Mouse (Mus musculus): Measurements from ENCODE around the gene Tmem208. TPM values are rescaled to one million over a fixed set of nuclear protein-coding genes. Genes with fewer than 3 reads are reported as not detected.
A peak's percentile ranks its signal among the peaks of the same experiment; 100 is the strongest.
"Not testable (repeated sequence)": the region's sequence is repeated elsewhere in the genome, so short reads cannot be mapped to it uniquely, and the experiment has no call there.

The Tmem208 gene
- polyA plus RNA-seq, 1 experiment from 2014 or later = 129 TPM

DNA sequence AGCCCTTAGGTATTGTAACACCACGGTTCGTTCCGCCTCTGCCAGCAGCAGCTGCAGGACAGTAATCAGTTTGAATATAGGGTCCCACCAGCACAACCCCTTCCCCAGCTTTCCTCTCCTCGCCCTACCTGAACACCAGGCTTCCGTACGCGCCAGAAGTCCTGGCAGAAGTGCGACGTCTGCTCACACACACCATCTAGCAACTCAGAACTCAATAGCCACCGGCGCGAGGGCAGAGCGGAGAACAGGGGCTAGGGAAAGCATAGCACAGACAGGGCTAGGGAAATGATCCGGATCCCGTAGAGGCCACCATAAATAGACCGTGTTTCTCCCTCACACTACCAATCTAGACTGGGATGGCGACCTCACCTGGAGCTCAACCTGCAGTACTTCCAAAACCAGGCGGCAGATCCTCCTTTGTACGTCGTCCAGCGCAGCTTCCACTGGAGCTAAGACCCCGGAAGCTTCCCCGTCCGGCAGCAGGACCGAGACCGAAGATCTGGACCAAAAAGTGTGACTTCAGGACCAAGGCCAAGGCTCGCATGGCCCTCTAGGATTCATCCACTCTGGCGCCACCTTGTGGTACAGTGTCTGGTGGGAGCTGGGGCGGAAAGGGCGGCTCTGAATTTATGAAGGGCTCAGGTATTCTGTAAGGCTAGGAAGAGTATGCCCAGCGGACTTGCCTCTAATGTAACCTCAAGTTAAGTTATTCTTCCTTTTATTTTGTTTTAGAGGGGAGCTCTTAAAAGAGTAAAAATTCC is 35.4 kb upstream of the Tmem208 start:
- ATAC-seq (ENCODE audit: insufficient number of reproducible peaks, low FRiP score, low TSS enrichment, low read depth) = no peak
- Histone ChIP-seq H3K4me2 (peak overlapping the region; percentile 79), H3K27me3 (peaks cover 20% of the 10 kb centered on the region), H3K9me3 (no peaks in the 10 kb centered on the region), H3K4me3 (peak overlapping the region; percentile 16; the same call in 1 of the 2 replicates), H3K4me1 (peaks cover 32% of the 10 kb centered on the region), H3K27ac (no peak overlapping the region), H3K36me3 (no peaks in the 10 kb centered on the region), H3K9ac (no peak overlapping the region)
- WGBS = 7% methylated on average over 31 of the region's 31 CpGs

DNA sequence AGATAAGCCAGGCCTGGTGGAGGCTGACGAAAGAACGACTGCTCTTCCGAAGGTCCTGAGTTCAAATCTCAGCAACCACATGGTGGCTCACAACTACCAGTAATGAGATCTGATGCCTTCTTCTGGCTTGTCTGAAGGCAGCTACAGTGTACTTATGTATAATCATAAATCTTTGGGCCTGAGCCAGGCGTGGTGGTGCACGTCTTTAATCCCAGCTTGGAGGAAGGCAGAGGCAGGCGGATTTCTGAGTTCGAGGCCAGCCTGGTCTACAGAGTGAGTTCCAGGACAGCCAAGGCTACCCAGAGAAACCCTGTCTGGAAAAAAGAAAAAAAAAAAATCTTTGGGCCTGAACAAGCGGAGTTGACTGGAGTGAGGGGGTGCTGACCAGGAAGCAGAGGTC is 34.8 kb upstream of the Tmem208 start:
- not testable (repeated sequence) for H3K27ac ChIP-seq; H3K9me3 ChIP-seq; ATAC-seq (ENCODE audit: insufficient number of reproducible peaks, low FRiP score, low TSS enrichment, low read depth); H3K4me2 ChIP-seq; H3K36me3 ChIP-seq; H3K9ac ChIP-seq; H3K4me3 ChIP-seq
- WGBS = 82% methylated on average over 8 of the region's 8 CpGs
- H3K27me3 ChIP-seq = peaks cover 20% of the 10 kb centered on the region
- H3K4me1 ChIP-seq = peaks cover 32% of the 10 kb centered on the region

DNA sequence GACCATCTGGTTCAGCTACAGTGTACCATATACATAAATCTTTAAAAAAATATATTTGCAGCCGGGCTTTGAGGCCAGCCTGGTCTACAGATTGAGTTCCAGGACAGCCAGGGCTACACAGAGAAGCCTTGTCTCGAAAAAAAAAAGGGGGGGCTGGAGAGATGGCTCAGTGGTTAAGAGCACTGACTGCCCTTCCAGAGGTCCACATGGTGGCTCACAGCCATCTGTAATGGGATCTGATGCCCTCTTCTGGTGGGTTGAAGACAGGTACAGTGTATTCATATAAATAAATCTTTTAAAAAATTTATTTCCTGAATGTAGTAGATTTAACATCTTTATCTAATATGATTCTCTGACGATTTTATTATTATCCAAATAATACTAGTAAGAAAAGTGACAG is 34.4 kb upstream of the Tmem208 start:
- H3K4me2 ChIP-seq; ATAC-seq (ENCODE audit: insufficient number of reproducible peaks, low FRiP score, low TSS enrichment, low read depth); H3K9ac ChIP-seq; H3K27ac ChIP-seq; H3K4me3 ChIP-seq; H3K9me3 ChIP-seq; H3K36me3 ChIP-seq: not testable (repeated sequence)
- 61% methylated on average over 3 of the region's 3 CpGs for WGBS
- Histone ChIP-seq H3K27me3 (peaks cover 20% of the 10 kb centered on the region), H3K4me1 (peaks cover 34% of the 10 kb centered on the region)

DNA sequence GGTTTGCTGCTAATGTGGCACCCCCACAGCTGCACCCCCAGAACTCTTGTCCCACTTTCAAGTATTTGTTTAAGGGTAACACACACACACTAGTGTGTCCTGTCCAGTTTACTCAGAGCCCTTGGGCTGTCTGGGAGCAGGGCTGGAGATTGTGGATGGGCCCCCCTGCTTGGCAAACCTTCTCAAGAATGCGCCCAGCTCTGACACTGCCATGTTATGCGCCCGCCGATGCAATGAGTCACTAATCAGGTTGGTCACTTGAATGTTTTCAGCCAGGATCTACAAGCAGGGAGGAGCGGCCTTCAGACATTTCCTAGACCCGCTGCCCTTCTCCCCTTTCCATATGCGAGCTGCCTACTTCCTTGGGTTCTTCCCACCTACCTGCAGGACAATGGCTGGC is 33.7 kb upstream of the Tmem208 start:
- Histone ChIP-seq H3K9me3 (no peaks in the 10 kb centered on the region), H3K27me3 (peaks cover 20% of the 10 kb centered on the region), H3K27ac (no peak overlapping the region), H3K4me2 (no peak overlapping the region), H3K4me3 (no peak overlapping the region), H3K36me3 (no peaks in the 10 kb centered on the region), H3K4me1 (peaks cover 39% of the 10 kb centered on the region), H3K9ac (no peak overlapping the region)
- no peak for ATAC-seq (ENCODE audit: insufficient number of reproducible peaks, low FRiP score, low TSS enrichment, low read depth)
- WGBS = 85% methylated on average over 7 of the region's 7 CpGs

DNA sequence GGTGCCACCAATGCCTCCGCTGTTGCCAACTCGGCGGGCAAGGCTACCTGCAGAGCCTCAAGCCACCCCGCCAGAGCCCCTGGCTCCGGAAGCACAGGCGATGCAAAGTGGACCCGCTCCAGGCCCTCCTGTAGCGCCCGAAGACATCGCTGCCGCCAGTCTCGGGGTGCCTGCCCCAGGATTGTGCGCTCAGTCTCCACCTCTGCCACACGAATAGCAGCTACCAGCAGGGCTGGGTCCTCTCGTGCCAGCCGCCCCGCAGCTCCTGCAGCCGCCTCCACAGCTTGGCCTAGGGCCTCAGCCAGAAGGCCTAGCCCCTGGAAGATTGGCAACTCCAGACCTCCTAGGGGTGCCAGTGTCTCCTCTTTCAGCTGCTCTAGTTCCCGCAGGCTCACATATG is 32.7 kb upstream of the Tmem208 start:
- ATAC-seq (ENCODE audit: insufficient number of reproducible peaks, low FRiP score, low TSS enrichment, low read depth) = no peak
- no peaks in the 10 kb centered on the region for H3K9me3 ChIP-seq
- no peaks in the 10 kb centered on the region for H3K36me3 ChIP-seq
- WGBS = 68% methylated on average over 19 of the region's 19 CpGs
- no peak overlapping the region for H3K27ac ChIP-seq
- no peak overlapping the region for H3K9ac ChIP-seq
- peaks cover 20% of the 10 kb centered on the region for H3K27me3 ChIP-seq
- H3K4me2 ChIP-seq = no peak overlapping the region
- H3K4me1 ChIP-seq = peaks cover 36% of the 10 kb centered on the region
- H3K4me3 ChIP-seq = no peak overlapping the region

DNA sequence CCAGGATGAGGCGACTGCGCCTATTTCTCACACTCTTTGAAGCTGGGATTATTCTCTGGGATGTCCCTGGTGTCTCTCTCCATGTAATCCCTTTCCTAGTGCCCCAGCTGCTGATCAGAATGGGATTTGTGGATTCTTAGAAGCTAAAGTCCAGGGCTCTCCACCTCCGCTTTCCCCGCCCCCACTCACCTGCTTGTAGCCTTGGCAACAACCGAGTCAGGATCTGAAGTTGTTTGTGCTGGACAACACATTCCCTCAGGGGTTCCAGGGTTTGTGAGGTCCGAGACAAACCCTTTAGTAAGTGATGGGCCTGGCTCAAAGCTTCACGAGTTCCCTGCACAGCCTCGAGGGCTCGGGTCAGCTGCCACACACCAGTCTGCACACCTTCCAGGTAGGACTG is 31.4 kb upstream of the Tmem208 start:
- Histone ChIP-seq H3K9ac (no peak overlapping the region), H3K4me2 (no peak overlapping the region)
- WGBS = 72% methylated on average over 9 of the region's 9 CpGs

DNA sequence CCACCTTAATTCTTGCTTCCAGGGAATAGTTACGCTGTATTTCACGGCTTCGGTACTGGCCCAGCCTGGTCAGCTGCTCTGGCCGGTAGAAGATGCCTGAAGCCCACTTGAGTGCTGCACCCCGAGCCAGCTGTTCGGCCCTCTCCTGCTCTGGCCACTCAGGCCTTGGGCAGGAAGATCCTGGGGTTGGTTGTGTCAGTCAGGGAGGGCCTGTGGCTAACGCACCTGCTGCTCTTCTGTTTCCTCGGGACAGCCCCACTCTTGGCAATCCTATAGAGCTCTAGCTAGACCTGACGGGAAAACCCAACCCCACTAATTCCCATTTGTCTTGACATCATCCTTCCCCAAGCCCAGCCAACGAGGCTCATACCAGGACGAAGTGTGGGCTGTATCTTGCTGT is 30.9 kb upstream of the Tmem208 start:
- WGBS = 65% methylated on average over 11 of the region's 11 CpGs
- Histone ChIP-seq H3K36me3 (peaks cover 8% of the 10 kb centered on the region), H3K4me3 (no peak overlapping the region), H3K4me1 (peaks cover 29% of the 10 kb centered on the region), H3K9ac (no peak overlapping the region), H3K27me3 (peaks cover 14% of the 10 kb centered on the region), H3K4me2 (no peak overlapping the region), H3K27ac (no peak overlapping the region), H3K9me3 (no peaks in the 10 kb centered on the region)
- no peak for ATAC-seq (ENCODE audit: insufficient number of reproducible peaks, low FRiP score, low TSS enrichment, low read depth)

More for the DNA sequence above, 31.4 kb upstream of the Tmem208 start:
- Histone ChIP-seq H3K9me3 (no peaks in the 10 kb centered on the region), H3K4me3 (no peak overlapping the region), H3K27me3 (peaks cover 19% of the 10 kb centered on the region), H3K36me3 (peaks cover 3% of the 10 kb centered on the region), H3K27ac (no peak overlapping the region), H3K4me1 (peaks cover 30% of the 10 kb centered on the region)
- ATAC-seq (ENCODE audit: insufficient number of reproducible peaks, low FRiP score, low TSS enrichment, low read depth) = no peak

DNA sequence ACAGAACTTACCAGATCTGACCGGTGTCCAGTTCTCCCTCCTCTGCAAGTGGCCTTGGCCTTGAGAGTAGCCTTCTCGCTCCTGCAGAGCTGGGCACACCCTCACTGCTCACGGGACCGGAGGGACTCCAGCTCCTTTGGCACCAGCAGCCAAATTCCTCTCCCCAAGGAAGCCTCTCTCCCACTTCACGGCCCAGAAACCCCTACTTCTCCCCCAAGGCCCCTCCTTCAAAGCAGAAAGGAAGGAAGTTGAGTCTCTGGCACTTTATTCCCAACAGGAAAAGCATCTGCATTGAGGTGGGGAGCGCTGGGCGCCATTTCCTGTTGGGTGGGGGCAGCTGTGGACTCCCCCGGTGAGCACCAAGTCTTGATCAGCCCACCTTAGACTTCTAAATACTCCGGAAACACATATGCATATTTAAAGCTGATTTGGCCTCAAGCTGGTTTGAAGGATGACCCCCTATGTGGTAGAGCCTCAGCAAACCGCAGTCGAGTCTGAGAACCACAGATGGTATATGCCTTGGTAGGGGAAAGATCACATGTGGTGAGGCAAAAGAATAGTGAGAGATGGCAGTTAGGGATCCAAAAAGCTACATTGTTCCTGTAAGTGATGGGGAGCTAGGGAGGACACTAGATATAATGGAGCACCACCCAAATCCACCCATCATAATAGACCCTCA is 30.1 kb upstream of the Tmem208 start, which contains the start of gene Exoc3l:
Exoc3l (minus strand) TSS at position 207 of the 679 bp plus-strand sequence.
- H3K4me2 ChIP-seq = peak within 1 kb of the TSS; percentile 84
- H3K36me3 ChIP-seq = peaks cover 16% of the 10 kb centered on the region
- 58% methylated on average over 11 of the region's 11 CpGs for WGBS
- H3K4me3 ChIP-seq = peak within 1 kb of the TSS; percentile 96; the same call in 1 of the 2 replicates
- no peak within 1 kb of the TSS for H3K27ac ChIP-seq
- H3K9me3 ChIP-seq = no peaks in the 10 kb centered on the region
- no peak within 1 kb of the TSS for H3K9ac ChIP-seq
- ATAC-seq (ENCODE audit: insufficient number of reproducible peaks, low FRiP score, low TSS enrichment, low read depth) = no peak
- peaks cover 8% of the 10 kb centered on the region; the same call in 1 of the 2 replicates for H3K27me3 ChIP-seq
- H3K4me1 ChIP-seq = peaks cover 23% of the 10 kb centered on the region

DNA sequence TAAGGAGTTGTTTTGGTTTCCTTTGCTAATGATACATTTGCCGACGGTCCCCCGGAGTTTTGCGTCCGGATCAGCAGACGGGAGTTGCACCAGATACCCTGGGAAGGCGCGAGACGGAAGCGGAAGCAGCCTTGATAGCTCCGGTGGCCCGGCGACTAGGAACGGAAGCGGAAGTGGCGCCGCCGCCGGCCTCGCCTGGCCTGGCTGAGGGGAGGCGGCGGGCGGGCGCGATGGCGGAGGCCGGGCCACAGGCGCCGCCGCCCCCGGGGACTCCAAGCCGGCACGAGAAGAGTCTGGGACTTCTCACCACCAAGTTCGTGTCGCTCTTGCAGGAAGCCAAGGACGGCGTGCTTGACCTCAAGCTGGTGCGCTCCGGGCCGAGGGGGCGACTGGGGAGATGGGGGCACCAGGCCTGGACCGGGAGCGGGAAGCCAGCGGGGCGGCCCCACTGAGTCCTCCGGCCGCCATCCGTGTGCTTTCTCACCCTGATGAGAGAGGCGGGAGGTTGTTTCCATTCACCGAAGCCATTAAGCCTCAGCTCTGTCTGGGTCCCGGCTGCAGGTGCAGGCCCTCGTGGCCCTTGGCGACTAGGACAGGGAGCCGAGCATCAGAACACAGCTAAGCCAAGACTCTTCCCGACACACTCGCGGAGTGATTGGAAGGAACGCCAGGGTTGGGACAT is 28.5 kb upstream of the Tmem208 start, which contains the start of gene E2f4:
E2f4 (plus strand) TSS at position 153 of the 682 bp plus-strand sequence.
- H3K9me3 ChIP-seq = no peaks in the 10 kb centered on the region
- peak within 1 kb of the TSS; percentile 77 for H3K27ac ChIP-seq
- peaks cover 23% of the 10 kb centered on the region for H3K4me1 ChIP-seq
- H3K9ac ChIP-seq = peak within 1 kb of the TSS; percentile 95
- WGBS = under 1% methylated on average over 57 of the region's 58 CpGs
- H3K36me3 ChIP-seq = peaks cover 29% of the 10 kb centered on the region
- peak; percentile 71 for ATAC-seq (ENCODE audit: insufficient number of reproducible peaks, low FRiP score, low TSS enrichment, low read depth)
- H3K4me3 ChIP-seq = peak within 1 kb of the TSS; percentile 96
- peak within 1 kb of the TSS; percentile 84 for H3K4me2 ChIP-seq
- peaks cover 8% of the 10 kb centered on the region; the same call in 1 of the 2 replicates for H3K27me3 ChIP-seq

DNA sequence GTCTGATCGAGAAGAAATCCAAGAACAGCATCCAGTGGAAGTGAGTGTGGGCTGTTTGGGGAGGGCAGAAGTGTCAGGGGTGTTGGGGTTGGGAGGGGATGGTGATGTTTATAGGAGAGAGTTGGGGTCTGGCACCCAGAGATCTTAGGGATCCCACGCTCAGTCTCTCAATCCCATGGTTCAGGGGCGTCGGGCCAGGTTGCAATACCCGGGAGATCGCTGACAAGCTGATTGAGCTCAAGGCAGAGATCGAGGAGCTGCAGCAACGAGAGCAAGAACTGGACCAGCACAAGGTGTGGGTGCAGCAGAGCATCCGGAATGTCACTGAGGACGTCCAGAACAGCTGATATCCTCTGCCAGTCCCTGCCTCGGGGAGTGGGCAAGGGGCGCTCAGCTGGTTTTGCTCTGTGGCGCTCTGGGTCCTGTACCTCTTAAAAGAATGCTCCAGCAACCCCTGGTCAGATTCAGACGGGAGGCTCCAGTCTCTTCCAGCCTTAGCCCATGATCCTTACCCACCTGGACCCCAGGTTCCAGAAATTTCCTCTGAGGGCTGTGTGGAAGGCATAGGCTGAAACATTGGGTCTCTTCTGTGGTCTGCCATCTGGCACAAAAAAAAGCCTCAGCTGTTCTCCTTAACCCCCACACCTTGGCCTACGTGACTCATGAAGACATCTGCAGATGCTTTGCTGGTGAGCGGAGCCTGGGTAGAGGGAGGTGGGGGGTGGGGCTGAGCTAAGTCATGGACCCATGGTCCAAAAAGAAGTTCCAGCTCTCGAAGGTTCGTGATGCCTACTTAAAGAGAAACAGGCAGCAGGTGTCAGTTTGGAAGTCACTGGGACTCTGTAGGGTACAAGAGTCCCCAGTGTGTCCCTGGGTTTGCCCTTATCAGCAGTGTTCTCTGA is 27.6 kb upstream of the Tmem208 start:
- Histone ChIP-seq H3K4me2 (peak overlapping the region; percentile 84), H3K27ac (0 out of 2 replicates have a peak overlapping the region, but pooled peaks have one; percentile 77), H3K4me3 (peak overlapping the region; percentile 96), H3K9ac (peak overlapping the region; percentile 95), H3K9me3 (no peaks in the 10 kb centered on the region), H3K36me3 (peaks cover 37% of the 10 kb centered on the region), H3K27me3 (no peaks in the 10 kb centered on the region), H3K4me1 (peaks cover 23% of the 10 kb centered on the region)
- ATAC-seq (ENCODE audit: insufficient number of reproducible peaks, low FRiP score, low TSS enrichment, low read depth) = no peak
- WGBS = 56% methylated on average over 18 of the region's 18 CpGs

DNA sequence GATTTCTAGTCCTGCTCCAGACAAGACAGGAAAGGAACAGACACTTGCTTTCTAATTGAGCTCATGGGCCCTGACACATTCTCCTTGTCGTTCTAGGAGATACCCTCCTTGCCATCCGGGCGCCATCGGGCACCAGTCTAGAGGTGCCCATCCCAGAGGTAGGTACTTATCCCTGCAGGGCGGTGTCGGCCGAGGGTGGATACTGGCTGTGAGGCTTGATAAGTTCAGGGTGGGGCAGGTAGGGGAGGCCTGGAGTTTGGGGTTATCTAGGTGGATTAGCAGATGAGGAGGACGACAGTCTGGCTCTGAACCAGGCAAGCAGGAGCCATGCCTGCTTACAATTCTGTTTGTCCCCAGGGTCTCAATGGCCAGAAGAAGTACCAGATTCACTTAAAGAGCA is 26.2 kb upstream of the Tmem208 start:
- Histone ChIP-seq H3K27me3 (no peaks in the 10 kb centered on the region), H3K4me3 (no peak overlapping the region), H3K9me3 (no peaks in the 10 kb centered on the region), H3K27ac (no peak overlapping the region), H3K36me3 (peaks cover 44% of the 10 kb centered on the region), H3K9ac (no peak overlapping the region), H3K4me1 (peaks cover 35% of the 10 kb centered on the region), H3K4me2 (no peak overlapping the region)
- no peak for ATAC-seq (ENCODE audit: insufficient number of reproducible peaks, low FRiP score, low TSS enrichment, low read depth)
- 94% methylated on average over 8 of the region's 8 CpGs for WGBS

All from limb, embryonic 15.5 days (tissue).